Mouse (Mus musculus): ENCODE results near the gene Slfn4. TPM values are rescaled to one million over a fixed set of nuclear protein-coding genes. Genes with fewer than 3 reads are reported as not detected.
"Not testable (repeated sequence)": the region's sequence is repeated elsewhere in the genome, so short reads cannot be mapped to it uniquely, and the experiment has no call there.

The Slfn4 gene
- polyA plus RNA-seq (2014; fragmentation: Nextera tagmentation; extraction: Ambion mirVana), result not detected in 2 replicates

DNA sequence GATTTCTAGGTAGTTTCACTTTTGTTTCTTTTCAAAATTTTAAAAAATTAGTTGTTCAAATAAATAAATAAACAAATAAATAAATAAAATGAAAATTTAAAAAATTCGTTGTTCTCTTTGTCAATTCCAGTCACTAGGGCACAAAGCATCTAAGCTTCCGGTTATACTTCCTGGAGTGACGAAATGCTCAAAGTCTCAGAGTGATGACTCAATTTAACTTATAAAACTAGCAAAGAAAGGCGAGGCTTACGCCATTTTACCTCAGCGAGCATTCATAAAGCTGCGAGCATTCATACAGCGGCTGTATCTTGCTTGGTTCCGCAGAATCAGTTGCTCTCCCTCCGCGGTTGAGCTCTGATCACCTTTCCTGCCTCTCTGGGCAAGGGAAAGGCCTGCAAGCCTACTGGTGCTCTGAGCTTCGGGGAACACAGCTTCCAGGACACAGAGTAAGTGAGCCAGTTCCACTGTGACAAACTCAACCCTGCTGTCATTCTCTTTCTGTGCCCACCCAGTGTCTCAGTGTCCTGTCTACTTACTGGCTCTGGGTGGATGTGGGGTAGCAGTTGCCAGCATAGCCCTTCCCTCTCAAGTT lies at the start of gene Slfn4:
Slfn4 (plus strand) TSS at position 239 of the 592 bp plus-strand sequence.
- no peak for DNase-seq (ENCODE audit: low spot score)
- no peaks in the 10 kb centered on the region for H3K4me1 ChIP-seq (replicated peaks; ENCODE audit: control insufficient read depth, insufficient read depth, low read length)
- no peaks in the 10 kb centered on the region for H3K36me3 ChIP-seq (ENCODE audit: control insufficient read depth, insufficient read depth, low read length)
- no peak within 1 kb of the TSS for H3K9ac ChIP-seq (ENCODE audit: low read depth, low read length)
- H3K4me2 ChIP-seq, result no peak within 1 kb of the TSS
- H3K4me3 ChIP-seq (ENCODE audit: low read depth, low read length), result no peak within 1 kb of the TSS
- H3K27me3 ChIP-seq (replicated peaks; ENCODE audit: control insufficient read depth, insufficient read depth, low read length), result no peaks in the 10 kb centered on the region
- ATAC-seq (replicated peaks; ENCODE audit: low FRiP score), result no peak
- 79% methylated on average over 12 of the region's 12 CpGs for WGBS
- no peak within 1 kb of the TSS for H3K27ac ChIP-seq (ENCODE audit: low read depth, low read length)
- no peaks in the 10 kb centered on the region for H3K9me3 ChIP-seq (ENCODE audit: control insufficient read depth, low read length)

DNA sequence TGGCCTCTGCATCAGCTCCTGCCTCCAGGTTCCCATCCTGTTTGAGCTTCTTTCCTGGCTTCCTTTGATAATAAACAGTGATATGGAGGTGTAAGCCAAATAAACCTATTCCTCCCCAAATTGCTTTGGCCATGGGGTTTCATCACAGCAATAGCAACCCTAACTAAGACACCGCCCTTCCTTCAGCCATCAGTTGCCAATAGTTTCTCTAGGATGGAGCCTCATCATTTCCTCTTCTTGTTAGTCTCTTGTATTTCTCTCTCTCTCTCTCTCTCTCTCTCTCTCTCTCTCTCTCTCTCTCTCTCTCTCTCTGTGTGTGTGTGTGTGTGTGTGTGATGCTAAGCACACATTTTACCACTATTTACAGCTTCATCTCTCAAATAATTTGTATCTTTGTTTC lies 49.4 kb upstream of the Slfn4 start:
- H3K27me3 ChIP-seq (replicated peaks; ENCODE audit: control insufficient read depth, insufficient read depth, low read length); H3K27ac ChIP-seq (ENCODE audit: low read depth, low read length); H3K4me1 ChIP-seq (replicated peaks; ENCODE audit: control insufficient read depth, insufficient read depth, low read length); DNase-seq (ENCODE audit: low spot score); H3K9ac ChIP-seq (ENCODE audit: low read depth, low read length); H3K4me2 ChIP-seq; H3K9me3 ChIP-seq (ENCODE audit: control insufficient read depth, low read length); ATAC-seq (replicated peaks; ENCODE audit: low FRiP score); H3K4me3 ChIP-seq (ENCODE audit: low read depth, low read length); H3K36me3 ChIP-seq (ENCODE audit: control insufficient read depth, insufficient read depth, low read length): not testable (repeated sequence)
- WGBS, result 83% methylated on average over 1 of the region's 1 CpGs

DNA sequence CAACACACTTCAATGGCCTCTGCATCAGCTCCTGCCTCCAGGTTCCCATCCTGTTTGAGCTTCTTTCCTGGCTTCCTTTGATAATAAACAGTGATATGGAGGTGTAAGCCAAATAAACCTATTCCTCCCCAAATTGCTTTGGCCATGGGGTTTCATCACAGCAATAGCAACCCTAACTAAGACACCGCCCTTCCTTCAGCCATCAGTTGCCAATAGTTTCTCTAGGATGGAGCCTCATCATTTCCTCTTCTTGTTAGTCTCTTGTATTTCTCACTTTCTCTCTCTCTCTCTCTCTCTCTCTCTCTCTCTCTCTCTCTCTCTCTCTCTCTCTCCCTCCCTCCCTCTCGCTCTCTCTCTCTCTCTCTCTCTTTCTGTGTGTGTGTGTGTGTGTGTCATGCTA lies 37.7 kb upstream of the Slfn4 start:
- not testable (repeated sequence) for ATAC-seq (replicated peaks; ENCODE audit: low FRiP score)
- 100% methylated on average over 1 of the region's 2 CpGs for WGBS

GRCm38 (mm10) chr11:83148939-83149338 lies 26.0 kb upstream of the Slfn4 start:
- not testable (repeated sequence) for DNase-seq (ENCODE audit: low spot score); H3K4me3 ChIP-seq (ENCODE audit: low read depth, low read length); H3K4me1 ChIP-seq (replicated peaks; ENCODE audit: control insufficient read depth, insufficient read depth, low read length); H3K27ac ChIP-seq (ENCODE audit: low read depth, low read length); H3K9me3 ChIP-seq (ENCODE audit: control insufficient read depth, low read length); H3K4me2 ChIP-seq; ATAC-seq (replicated peaks; ENCODE audit: low FRiP score); H3K9ac ChIP-seq (ENCODE audit: low read depth, low read length); H3K27me3 ChIP-seq (replicated peaks; ENCODE audit: control insufficient read depth, insufficient read depth, low read length); H3K36me3 ChIP-seq (ENCODE audit: control insufficient read depth, insufficient read depth, low read length)
- no CpG with 5 or more reads among the region's 1 CpGs for WGBS

More for the DNA sequence above, 37.7 kb upstream of the Slfn4 start:
- not testable (repeated sequence) for H3K27ac ChIP-seq (ENCODE audit: low read depth, low read length); H3K27me3 ChIP-seq (replicated peaks; ENCODE audit: control insufficient read depth, insufficient read depth, low read length); DNase-seq (ENCODE audit: low spot score); H3K9ac ChIP-seq (ENCODE audit: low read depth, low read length); H3K4me3 ChIP-seq (ENCODE audit: low read depth, low read length); H3K36me3 ChIP-seq (ENCODE audit: control insufficient read depth, insufficient read depth, low read length); H3K9me3 ChIP-seq (ENCODE audit: control insufficient read depth, low read length); H3K4me2 ChIP-seq; H3K4me1 ChIP-seq (replicated peaks; ENCODE audit: control insufficient read depth, insufficient read depth, low read length)

DNA sequence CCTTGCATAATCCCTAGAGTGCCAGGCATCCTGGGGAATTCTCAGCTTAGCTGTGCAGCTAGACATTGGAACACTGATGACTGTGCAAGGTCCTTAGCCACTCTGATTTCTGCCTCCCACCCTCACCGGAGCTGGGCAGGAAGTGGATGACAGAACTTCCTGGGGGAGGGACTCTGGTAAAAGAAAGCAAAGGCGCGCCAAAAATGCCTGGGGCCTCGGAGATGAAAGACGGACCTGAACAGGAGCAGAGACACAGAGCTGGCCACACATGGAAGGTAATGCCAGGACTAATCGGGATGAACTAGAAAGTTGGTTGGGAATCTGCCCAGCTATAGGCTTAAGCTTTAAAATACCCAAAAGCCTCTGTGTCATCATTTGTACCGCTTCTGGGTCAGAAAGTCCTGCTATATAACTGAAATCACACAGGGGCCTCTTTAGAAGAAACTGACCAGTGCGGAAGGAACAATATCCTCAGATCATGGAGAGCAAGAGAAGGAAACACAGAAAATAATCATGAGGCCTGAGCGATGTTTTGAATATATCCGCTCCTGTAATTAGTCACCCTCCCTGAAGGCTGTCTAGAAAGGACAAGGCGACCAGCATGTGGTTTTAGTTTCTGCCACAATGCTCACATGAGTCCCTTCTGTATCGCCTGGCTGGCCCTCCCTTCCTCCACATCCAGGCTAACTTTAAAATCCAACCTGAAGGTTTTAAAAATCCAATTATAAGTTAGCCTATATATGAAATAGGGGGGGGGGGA lies 16.3 kb downstream of the Slfn4 start, which contains the start of gene Slfn3:
Slfn3 (plus strand) TSS at position 197 of the 760 bp plus-strand sequence.
- peak within 1 kb of the TSS; percentile 11; the same call in 1 of the 2 replicates for H3K4me3 ChIP-seq (ENCODE audit: low read depth, low read length)
- ATAC-seq (replicated peaks; ENCODE audit: low FRiP score) (no peak), DNase-seq (ENCODE audit: low spot score) (no peak)
- H3K4me1 ChIP-seq (replicated peaks; ENCODE audit: control insufficient read depth, insufficient read depth, low read length), result no peaks in the 10 kb centered on the region
- H3K4me2 ChIP-seq, result peak within 1 kb of the TSS; percentile 43
- H3K36me3 ChIP-seq (ENCODE audit: control insufficient read depth, insufficient read depth, low read length), result no peaks in the 10 kb centered on the region
- no peaks in the 10 kb centered on the region for H3K27me3 ChIP-seq (replicated peaks; ENCODE audit: control insufficient read depth, insufficient read depth, low read length)
- 65% methylated on average over 12 of the region's 12 CpGs for WGBS
- H3K9ac ChIP-seq (ENCODE audit: low read depth, low read length), result no peak within 1 kb of the TSS
- no peaks in the 10 kb centered on the region for H3K9me3 ChIP-seq (ENCODE audit: control insufficient read depth, low read length)
- no peak within 1 kb of the TSS for H3K27ac ChIP-seq (ENCODE audit: low read depth, low read length)

GRCm38 (mm10) chr11:83192001-83192400 lies 17.0 kb downstream of the Slfn4 start:
- DNase-seq (ENCODE audit: low spot score) (no peak), ATAC-seq (replicated peaks; ENCODE audit: low FRiP score) (peak; percentile 64)
- Histone ChIP-seq H3K27me3 (replicated peaks; ENCODE audit: control insufficient read depth, insufficient read depth, low read length) (no peaks in the 10 kb centered on the region), H3K27ac (ENCODE audit: low read depth, low read length) (no peak overlapping the region), H3K4me2 (peak overlapping the region; percentile 43), H3K9me3 (ENCODE audit: control insufficient read depth, low read length) (no peaks in the 10 kb centered on the region), H3K36me3 (ENCODE audit: control insufficient read depth, insufficient read depth, low read length) (no peaks in the 10 kb centered on the region), H3K4me1 (replicated peaks; ENCODE audit: control insufficient read depth, insufficient read depth, low read length) (no peaks in the 10 kb centered on the region), H3K9ac (ENCODE audit: low read depth, low read length) (no peak overlapping the region), H3K4me3 (ENCODE audit: low read depth, low read length) (no peak overlapping the region)
- 43% methylated on average over 3 of the region's 3 CpGs for WGBS

DNA sequence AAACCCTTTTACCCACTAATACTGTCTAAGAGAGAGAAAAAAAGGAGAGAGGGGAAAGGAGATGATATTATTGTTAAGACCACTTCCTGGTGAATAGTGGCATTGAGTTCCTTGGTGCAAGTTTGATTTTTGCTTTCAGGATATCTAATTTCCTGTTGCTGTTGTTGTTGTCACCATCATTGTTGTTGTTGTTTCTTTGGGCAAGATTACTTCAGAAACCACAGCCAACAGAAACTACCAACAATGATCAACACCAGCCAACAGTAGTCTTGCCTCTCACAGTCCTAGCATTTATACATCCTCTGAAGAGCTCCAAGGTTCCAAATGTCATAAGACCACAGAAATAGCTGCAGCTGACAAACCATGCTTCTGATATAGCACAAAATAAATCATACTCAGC lies 30.0 kb downstream of the Slfn4 start:
- no peaks in the 10 kb centered on the region for H3K36me3 ChIP-seq (ENCODE audit: control insufficient read depth, insufficient read depth, low read length)
- no peak overlapping the region for H3K4me3 ChIP-seq (ENCODE audit: low read depth, low read length)
- no peaks in the 10 kb centered on the region for H3K9me3 ChIP-seq (ENCODE audit: control insufficient read depth, low read length)
- no peak overlapping the region for H3K9ac ChIP-seq (ENCODE audit: low read depth, low read length)
- no peak overlapping the region for H3K4me2 ChIP-seq
- DNase-seq (ENCODE audit: low spot score) (no peak), ATAC-seq (replicated peaks; ENCODE audit: low FRiP score) (no peak)
- no peaks in the 10 kb centered on the region for H3K4me1 ChIP-seq (replicated peaks; ENCODE audit: control insufficient read depth, insufficient read depth, low read length)
- no peak overlapping the region for H3K27ac ChIP-seq (ENCODE audit: low read depth, low read length)
- H3K27me3 ChIP-seq (replicated peaks; ENCODE audit: control insufficient read depth, insufficient read depth, low read length), result no peaks in the 10 kb centered on the region

DNA sequence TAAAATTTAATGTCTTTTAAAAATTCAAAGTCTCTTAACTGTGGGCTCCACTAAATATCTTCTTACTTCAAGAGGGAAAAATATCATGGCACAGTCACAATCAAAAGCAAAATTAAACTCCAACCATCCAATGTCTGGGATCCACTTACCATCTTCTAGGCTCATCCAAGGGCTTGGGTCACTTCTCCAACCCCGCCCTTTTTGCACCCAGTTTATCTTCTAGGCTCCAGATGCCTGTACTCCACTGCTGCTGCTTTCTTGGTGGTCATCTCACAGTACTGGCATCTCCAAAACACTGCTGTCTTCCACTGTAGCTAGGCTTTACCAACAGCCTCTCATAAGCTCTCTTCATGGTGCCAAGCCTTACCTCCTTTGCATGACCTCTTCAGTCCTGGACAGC lies 41.1 kb downstream of the Slfn4 start:
- Histone ChIP-seq H3K4me3 (ENCODE audit: low read depth, low read length) (no peak overlapping the region), H3K27ac (ENCODE audit: low read depth, low read length) (no peak overlapping the region), H3K9me3 (ENCODE audit: control insufficient read depth, low read length) (no peaks in the 10 kb centered on the region), H3K4me2 (no peak overlapping the region), H3K36me3 (ENCODE audit: control insufficient read depth, insufficient read depth, low read length) (no peaks in the 10 kb centered on the region), H3K27me3 (replicated peaks; ENCODE audit: control insufficient read depth, insufficient read depth, low read length) (no peaks in the 10 kb centered on the region), H3K9ac (ENCODE audit: low read depth, low read length) (no peak overlapping the region), H3K4me1 (replicated peaks; ENCODE audit: control insufficient read depth, insufficient read depth, low read length) (no peaks in the 10 kb centered on the region)
- WGBS, result 72% methylated on average over 1 of the region's 1 CpGs
- no peak for ATAC-seq (replicated peaks; ENCODE audit: low FRiP score)
- DNase-seq (ENCODE audit: low spot score), result no peak
